Mouse (Mus musculus) small intestine, adult 2 months (tissue): ENCODE results near the gene Gh.

Experiments used
- CTCF ChIP-seq: fragments of 200-500 bp; IDR thresholded peaks from 2 replicates; pipeline ENCODE4 v1.5.1; 2012; ENCODE audit warnings: low read depth, mild to moderate bottlenecking, control low read depth, inconsistent platforms, low read length, moderate library complexity, mixed read lengths; ENCODE audit not compliant: insufficient replicate concordance, insufficient read length; ENCODE audit errors: extremely low read depth
- POLR2A ChIP-seq: fragments of 200-500 bp; IDR thresholded peaks from 2 replicates; pipeline ENCODE4 v1.6.1; 2012; ENCODE audit warnings: low read depth, mild to moderate bottlenecking, control low read depth, inconsistent platforms, low read length, moderate library complexity

GRCm38 (mm10) chr11:106344910-106345309 is 43.2 kb upstream of the Gh start:
- TF ChIP-seq POLR2A, result no peak
- no peak for TF ChIP-seq CTCF
